Mouse (Mus musculus) WW6 (cell line): ENCODE measurements around the gene Kcnip1.

Experiments
- DNase-seq: peaks from one replicate; pipeline ENCODE4 v3.0.0-alpha.2; 2013; ENCODE audit warnings: low read depth, low spot score

Gene Kcnip1

GRCm38 (mm10) chr11:33829774-33830173, 163.2 kb downstream of the Kcnip1 start:
- DNase-seq = no peak

- no peak for DNase-seq
Measured at GRCm38 (mm10) chr11:33827829-33828206, 165.1 kb downstream of the Kcnip1 start.

- no peak for DNase-seq
Measured at GRCm38 (mm10) chr11:33827085-33827828, 165.7 kb downstream of the Kcnip1 start.

- no peak for DNase-seq
Measured at GRCm38 (mm10) chr11:33824739-33825138, 168.2 kb downstream of the Kcnip1 start.

- no peak for DNase-seq
Measured at GRCm38 (mm10) chr11:33821331-33821730, 171.6 kb downstream of the Kcnip1 start.

GRCm38 (mm10) chr11:33820876-33821275, 172.1 kb downstream of the Kcnip1 start:
- no peak for DNase-seq

- no peak for DNase-seq
Measured at GRCm38 (mm10) chr11:33818861-33819503, 174.0 kb downstream of the Kcnip1 start.

- no peak for DNase-seq
Measured at GRCm38 (mm10) chr11:33816020-33816419, 176.9 kb downstream of the Kcnip1 start.

GRCm38 (mm10) chr11:33810105-33810504, 182.8 kb downstream of the Kcnip1 start:
- DNase-seq = no peak

- DNase-seq = no peak
Measured at GRCm38 (mm10) chr11:33803093-33803492, 189.9 kb downstream of the Kcnip1 start.

- DNase-seq = no peak
Measured at GRCm38 (mm10) chr11:33800436-33801088, 192.4 kb downstream of the Kcnip1 start.

GRCm38 (mm10) chr11:33799933-33800332, 193.0 kb downstream of the Kcnip1 start:
- no peak for DNase-seq

- no peak for DNase-seq
Measured at GRCm38 (mm10) chr11:33798094-33798648, 194.8 kb downstream of the Kcnip1 start.

- DNase-seq = peak; percentile 34
Measured at GRCm38 (mm10) chr11:33787362-33787761, 205.6 kb downstream of the Kcnip1 start.

- no peak for DNase-seq
Measured at GRCm38 (mm10) chr11:33786572-33786971, 206.4 kb downstream of the Kcnip1 start.

- no peak for DNase-seq
Measured at GRCm38 (mm10) chr11:33781561-33781971, 211.4 kb downstream of the Kcnip1 start.

- DNase-seq = no peak
Measured at GRCm38 (mm10) chr11:33780263-33780662, 212.7 kb downstream of the Kcnip1 start.

GRCm38 (mm10) chr11:33772615-33773141, 220.3 kb downstream of the Kcnip1 start:
- no peak for DNase-seq

GRCm38 (mm10) chr11:33772043-33772442, 220.9 kb downstream of the Kcnip1 start:
- DNase-seq = no peak

- DNase-seq = no peak
Measured at GRCm38 (mm10) chr11:33766976-33767938, 225.7 kb downstream of the Kcnip1 start.

GRCm38 (mm10) chr11:33761201-33761755, 231.7 kb downstream of the Kcnip1 start:
- no peak for DNase-seq
